Mouse (Mus musculus) kidney, postnatal 4 days (tissue): ENCODE data around the gene Scarb1.

ENCODE experiments used
- DNase-seq, 2 experiments: peaks; one replicate each; pipeline ENCODE4 v3.0.0; 2021; ENCODE audit warnings: mixed read lengths in 2 of 2

Gene Scarb1

DNA sequence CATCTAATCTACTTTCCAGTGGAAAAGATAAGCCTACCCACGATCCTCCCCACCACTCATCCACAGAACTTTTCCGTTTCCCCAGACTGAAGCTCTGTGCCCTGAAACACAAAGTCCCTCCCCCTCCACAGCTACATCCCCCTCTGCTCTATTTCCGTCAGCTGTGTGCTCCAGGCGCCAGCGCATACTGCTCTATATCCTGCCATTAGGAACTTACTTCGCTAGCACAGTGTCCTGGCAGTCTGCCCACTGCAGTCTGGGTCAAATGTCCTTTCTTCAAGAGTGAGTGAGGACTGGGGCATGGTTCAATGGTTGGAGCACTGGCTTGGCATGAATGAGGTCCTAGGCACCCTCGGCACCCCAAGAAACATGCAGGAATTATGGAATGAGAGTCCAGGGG, 23.0 kb upstream of the Scarb1 start:
- DNase-seq, result peak; percentile 80 to 86

DNA sequence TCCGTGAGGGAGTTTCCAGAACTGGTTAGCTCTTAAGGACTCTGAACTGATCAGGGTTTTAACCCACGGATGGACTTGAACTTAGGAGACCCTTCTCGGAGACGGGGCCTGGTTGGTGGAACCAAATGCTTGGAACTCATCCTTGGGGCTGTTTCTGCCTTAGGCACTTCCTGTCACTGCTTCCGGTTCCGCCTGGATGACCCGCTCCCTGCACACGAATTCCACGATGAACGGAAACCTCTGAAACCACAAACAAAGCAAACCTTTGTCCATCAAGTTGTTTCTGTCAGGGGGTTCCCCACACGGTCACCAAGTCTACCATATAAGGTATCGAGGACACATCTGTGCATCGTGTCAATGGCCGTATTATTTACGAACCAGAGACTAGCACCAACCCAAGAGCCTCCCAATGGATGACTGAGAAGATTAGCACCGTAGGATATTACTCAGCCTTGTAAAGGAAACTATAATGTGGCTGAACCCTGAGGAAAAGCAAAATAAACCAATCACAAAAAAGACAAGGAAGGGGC, 20.2 kb upstream of the Scarb1 start:
- DNase-seq, result no peak

DNA sequence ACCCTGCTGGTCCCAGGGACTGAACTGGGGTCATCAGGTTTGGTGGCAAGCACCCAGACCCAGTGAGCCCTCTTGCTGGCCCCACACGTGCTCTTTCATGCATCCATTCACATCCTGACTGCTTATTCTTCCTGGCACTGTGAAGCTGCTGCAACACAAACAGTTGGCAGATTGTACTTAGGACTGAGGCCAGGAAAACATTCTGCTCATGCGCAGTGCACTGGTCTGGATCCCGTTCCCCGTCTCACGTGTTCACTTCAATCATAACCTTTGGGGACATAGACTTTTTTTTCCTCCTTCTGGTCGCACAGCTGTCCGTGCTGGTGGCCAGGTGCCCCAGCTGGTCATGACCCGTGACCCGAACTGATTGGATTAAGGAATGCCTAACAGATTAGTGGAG, 19.7 kb upstream of the Scarb1 start:
- DNase-seq, result peak in 1 of 2 experiments; percentile 37

DNA sequence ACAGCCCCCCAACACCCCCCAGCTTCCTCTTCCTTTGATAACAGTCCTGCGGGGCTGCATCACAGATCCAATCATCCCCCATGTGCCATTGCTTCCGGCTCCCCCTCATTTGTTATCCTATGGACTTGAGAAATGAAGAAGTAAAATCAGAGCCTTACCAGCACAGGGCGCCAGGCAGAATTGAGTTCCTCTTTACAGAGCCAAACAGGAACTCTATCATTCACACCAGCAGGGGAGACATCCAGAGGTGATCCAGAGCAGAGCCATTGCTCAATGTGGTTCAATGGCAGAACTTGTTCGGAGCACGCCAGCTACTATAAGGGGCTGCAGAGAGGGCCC, 17.3 kb upstream of the Scarb1 start:
- no peak for DNase-seq

- DNase-seq, result no peak
These were observed 16.8 kb upstream of the Scarb1 start for GRCm38 (mm10) chr5:125357543-125358269.

DNA sequence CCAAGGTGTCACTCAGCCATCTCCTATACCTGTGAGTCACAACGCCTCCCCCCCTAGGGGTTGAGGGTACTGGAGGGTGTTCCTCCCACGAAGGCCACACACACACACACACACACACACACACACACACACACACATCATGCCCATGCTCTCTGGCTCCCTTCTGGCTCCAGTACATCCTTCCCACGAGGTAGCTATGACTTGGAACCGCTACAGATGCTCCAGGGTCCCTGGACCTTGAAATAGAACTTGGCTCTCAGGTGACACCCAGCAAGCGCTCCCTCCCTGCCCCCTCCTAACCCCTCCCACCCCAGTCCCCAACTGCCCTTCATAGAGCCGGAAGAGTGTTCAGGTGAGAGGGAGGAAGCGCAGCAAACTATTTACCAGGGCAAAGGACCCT, 14.8 kb upstream of the Scarb1 start:
- DNase-seq, result no peak

GRCm38 (mm10) chr5:125354885-125355492, 14.1 kb upstream of the Scarb1 start:
- no peak for DNase-seq

GRCm38 (mm10) chr5:125352781-125353294, 11.9 kb upstream of the Scarb1 start:
- DNase-seq, result no peak

DNA sequence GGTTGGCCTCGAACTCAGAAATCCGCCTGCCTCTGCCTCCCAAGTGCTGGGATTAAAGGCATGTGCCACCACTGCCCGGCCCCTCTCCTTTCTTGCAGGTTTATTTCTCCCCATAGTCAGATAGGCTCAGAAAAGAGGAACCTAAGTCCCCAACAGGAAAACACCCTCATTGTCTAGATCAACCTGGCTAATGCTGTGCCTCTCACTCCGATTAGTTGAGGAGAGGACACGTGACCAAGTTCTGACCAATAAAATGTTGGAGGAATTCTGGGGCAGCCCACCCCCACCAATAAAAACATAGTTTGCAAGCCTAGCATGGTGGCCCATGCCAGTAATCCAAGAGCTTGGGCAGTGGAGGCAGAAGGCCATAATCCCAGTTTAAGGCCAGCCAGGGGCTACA, 11.0 kb upstream of the Scarb1 start:
- no peak for DNase-seq

DNA sequence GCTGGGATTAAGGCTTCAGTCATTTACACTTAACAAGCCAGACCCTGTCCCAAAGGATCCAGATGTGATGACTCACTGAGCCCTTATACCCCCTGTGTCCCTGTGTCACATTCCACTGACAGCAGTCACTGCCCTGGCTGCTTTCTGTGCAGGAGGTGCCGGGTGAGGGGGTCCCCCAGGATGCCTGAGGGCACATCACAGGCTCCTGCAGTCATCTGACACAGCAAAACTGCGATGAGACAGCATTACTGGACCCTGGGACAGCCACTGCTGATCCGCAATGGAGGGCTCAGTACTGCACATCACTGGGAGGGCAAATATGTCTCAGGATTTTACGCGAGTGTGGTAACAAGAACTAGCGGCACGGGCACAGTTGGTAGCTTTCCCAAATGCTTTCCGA, 10.2 kb upstream of the Scarb1 start:
- DNase-seq, result no peak

DNA sequence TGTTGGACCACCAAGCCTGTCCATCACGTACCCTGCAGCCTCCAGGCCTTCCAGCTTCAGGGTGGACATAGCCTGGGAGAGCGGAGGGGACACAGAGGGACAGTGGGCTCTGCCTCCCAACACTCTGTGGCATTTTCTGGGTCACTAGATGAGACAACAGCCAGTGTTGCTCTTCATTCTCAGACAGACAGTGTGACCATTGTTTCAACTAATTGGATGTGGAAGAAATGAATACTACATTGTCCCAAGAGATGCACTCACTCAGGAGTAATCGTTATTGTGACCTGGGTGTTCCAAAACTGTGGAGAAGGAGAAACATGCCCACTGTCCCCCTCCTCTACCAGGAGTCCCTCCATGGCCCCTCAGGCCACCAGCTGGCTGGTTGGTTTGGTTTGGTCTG, 8.5 kb upstream of the Scarb1 start:
- DNase-seq, result no peak

GRCm38 (mm10) chr5:125348487-125348886, 7.6 kb upstream of the Scarb1 start:
- DNase-seq, result peak; percentile 73 to 77

DNA sequence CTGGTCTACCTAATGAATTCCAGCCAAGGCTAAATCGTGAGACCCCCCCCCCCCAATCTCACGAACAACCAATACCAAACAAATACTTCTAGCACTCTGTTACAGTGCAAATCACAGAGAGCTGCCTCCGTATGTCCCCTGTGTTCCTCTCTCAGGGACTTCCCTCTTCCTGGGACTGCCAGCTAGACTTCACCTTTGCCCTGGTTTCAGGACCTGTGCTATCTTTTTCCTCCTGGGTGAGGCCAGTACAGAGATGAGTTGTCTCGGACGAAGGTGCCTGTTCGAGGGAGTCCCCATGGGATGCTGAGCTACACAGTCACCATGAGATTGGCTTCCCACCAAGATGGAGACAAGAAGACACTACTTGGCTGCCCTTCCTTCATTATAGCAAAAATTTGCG, 7.2 kb upstream of the Scarb1 start:
- DNase-seq, result no peak

DNA sequence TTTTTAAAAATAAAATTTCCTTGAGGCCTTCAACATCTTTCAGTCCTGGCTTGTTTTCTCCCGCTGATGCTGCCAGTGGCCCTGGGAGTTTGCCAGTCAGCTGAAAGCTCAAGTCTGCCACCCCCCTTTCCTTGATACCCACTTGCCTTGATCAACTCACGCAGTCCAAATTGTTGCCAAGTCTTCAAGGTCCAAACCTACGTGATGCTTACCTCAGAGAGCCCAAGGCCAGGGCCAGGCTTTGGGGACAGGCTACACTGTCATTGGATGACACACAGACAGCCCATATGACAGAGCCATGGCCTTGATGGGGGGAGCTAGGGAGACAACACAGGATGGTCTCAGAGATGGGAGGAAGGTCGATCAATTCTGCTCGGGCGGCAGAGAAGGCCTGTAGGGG, 3.4 kb upstream of the Scarb1 start:
- no peak for DNase-seq

DNA sequence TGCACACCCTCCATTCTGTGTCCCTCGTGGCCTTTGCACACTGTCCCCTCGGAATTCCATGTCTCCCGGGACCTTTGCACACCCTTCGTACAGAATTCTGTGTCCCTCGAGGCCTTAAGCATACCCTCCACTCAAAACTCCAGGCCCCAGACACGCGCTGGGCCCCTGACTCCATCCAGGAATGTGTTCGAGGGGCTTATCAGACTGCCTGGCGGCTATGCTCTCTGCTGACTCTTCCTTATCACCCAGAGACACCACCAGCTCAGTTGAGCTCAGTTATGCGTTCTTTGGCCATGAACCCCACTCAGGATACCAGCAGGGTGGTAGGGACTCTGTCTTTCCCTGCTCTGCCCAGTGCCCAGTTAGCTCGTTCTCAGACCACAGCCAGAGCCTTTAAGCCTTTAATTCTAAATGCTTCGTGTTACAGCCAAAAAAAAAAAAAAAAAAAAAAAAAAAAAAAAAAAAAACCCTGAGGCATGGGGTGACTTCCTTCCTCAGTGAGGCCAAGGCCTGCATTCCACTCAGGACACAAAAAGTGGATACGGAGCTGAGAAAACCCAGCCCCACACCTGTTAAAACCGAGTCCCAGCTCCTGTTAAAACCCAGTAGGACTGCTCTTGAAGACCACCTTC, 681 bp upstream of the Scarb1 start:
- DNase-seq, result no peak

- DNase-seq, result peak; percentile 30 to 58
These were observed 903 bp downstream of the Scarb1 start for GRCm38 (mm10) chr5:125339851-125340531.

DNA sequence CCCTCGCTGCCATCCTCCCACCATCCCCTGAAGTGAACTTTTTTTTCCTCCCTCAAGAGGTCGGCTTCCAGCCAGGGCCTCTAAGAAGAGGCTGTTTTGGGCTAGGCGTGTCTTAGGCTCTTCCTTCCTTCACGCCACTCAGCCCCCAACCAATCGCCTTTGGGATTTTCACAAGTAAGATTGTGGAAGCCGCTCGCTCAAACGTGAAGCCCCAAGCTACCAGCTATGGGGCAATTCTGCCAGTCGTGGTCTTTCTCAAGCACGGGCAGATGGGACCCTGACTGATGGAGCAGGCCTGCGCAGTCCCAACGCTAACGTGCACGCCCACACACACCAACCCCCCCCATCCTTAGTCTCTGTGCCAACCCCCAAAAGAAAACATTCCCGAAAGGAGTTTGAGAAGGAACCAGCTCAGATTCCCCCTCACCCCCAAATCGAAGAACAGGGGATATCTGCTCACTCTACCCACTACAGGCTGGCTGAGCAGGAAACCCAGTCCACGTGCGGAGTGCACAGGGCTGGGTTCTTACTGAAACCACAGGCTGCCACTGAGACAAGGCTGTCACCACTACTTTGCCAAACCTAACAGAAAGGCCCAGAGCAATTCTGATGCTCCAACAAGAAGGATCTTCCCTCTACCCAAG, 1.7 kb downstream of the Scarb1 start:
- DNase-seq, result peak; percentile 62 to 75

DNA sequence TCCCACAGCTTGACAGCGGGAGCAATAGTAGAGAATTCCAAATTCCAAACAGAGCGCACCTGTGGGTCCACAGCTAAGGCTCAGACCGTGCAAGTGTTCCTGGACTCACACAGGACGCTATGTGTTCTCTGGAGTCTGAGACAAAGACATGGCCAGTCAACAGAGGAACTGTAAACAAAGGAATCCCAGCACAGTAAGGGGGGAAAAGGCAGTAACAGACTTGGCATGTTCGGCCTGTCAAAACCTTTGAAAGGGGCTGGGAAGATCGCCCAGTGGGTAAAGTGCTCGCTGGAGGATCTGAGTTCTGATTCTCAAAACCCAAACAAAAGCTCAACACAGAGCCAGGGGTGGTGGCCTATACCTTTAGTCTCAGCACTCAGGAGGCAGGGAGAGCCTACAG, 3.4 kb downstream of the Scarb1 start:
- no peak for DNase-seq

DNA sequence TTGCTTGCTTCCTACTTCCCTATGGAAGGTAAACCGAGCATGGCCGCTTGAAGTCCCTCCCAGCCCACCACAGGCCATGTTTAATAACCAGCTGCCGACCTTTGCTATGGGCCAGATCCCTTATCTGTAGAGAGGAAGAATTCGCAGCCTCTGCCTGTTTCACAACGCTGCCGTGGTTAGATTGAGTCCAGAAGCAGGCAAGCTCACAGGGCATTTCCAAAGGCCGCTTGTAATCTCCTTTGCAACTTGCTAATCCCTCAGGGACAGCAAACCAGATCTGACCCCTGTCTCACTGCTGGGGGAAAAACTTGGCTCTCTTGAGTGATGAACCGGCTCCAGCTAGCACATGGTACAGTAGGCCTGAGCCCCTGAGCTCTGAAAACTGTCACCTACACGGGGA, 3.9 kb downstream of the Scarb1 start:
- no peak for DNase-seq

- DNase-seq, result no peak
These were observed 7.9 kb downstream of the Scarb1 start for GRCm38 (mm10) chr5:125333009-125333408.

DNA sequence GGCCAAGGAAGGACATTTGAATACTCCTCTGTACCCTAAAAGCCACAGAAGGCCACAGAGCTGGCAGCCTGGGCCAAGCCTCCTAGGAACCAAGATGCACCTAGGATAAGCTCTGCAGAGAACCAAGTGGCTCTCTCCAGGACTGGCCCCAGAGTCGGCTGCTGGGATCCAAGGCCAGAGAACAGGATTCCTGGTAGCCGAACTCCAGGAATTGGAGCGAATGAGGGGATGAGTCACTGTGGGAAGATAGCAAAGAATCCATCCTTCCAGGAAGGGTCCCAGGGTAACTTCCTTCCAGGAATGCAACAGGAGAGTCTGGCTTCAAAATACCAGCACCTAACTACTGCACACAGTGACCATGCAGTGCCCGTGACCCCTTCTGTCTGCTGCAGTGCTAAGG, 8.6 kb downstream of the Scarb1 start:
- no peak for DNase-seq

- DNase-seq, result no peak
These were observed 9.1 kb downstream of the Scarb1 start for GRCm38 (mm10) chr5:125331811-125332210.

- DNase-seq, result no peak
These were observed 9.8 kb downstream of the Scarb1 start for GRCm38 (mm10) chr5:125331094-125331493.
